Mouse (Mus musculus) frontal cortex, postnatal 25 days (tissue): ENCODE results near the gene Pou1f1.

Experiments
- DNase-seq, 2 experiments: peaks; one replicate each; pipeline ENCODE4 v3.0.0; 2022; ENCODE audit warnings: low spot score in 2 of 2

The Pou1f1 gene

GRCm38 (mm10) chr16:65520211-65520610 lies at the start of gene Pou1f1:
Gene Pou1f1, plus strand, starts transcription at chr16:65520511.
- no peak for DNase-seq

- no peak for DNase-seq
Observed at GRCm38 (mm10) chr16:65470650-65471049, 49.7 kb upstream of the Pou1f1 start.

GRCm38 (mm10) chr16:65472472-65473001 lies 47.8 kb upstream of the Pou1f1 start:
- DNase-seq = no peak

GRCm38 (mm10) chr16:65485726-65486125 lies 34.6 kb upstream of the Pou1f1 start:
- no peak for DNase-seq

- no peak for DNase-seq
Observed at GRCm38 (mm10) chr16:65496030-65496429, 24.3 kb upstream of the Pou1f1 start.

GRCm38 (mm10) chr16:65497049-65497448 lies 23.3 kb upstream of the Pou1f1 start:
- peak in 1 of 2 experiments; percentile 9 for DNase-seq

- no peak for DNase-seq
Observed at GRCm38 (mm10) chr16:65514223-65514622, 6.1 kb upstream of the Pou1f1 start.

GRCm38 (mm10) chr16:65526004-65526403 lies 5.7 kb downstream of the Pou1f1 start:
- no peak for DNase-seq

GRCm38 (mm10) chr16:65526695-65527094 lies 6.4 kb downstream of the Pou1f1 start:
- no peak for DNase-seq

GRCm38 (mm10) chr16:65529589-65529988 lies 9.3 kb downstream of the Pou1f1 start:
- no peak for DNase-seq

- DNase-seq = peak; percentile 43 to 53
Observed at GRCm38 (mm10) chr16:65531663-65532062, 11.4 kb downstream of the Pou1f1 start.

- peak; percentile 27 to 30 for DNase-seq
Observed at GRCm38 (mm10) chr16:65533315-65533999, 13.1 kb downstream of the Pou1f1 start.

GRCm38 (mm10) chr16:65543676-65544293 lies 23.5 kb downstream of the Pou1f1 start:
- no peak for DNase-seq

- DNase-seq = no peak
Observed at GRCm38 (mm10) chr16:65548960-65549359, 28.6 kb downstream of the Pou1f1 start.

GRCm38 (mm10) chr16:65550814-65551213 lies 30.5 kb downstream of the Pou1f1 start:
- no peak for DNase-seq

- no peak for DNase-seq
Observed at GRCm38 (mm10) chr16:65554267-65554666, 34.0 kb downstream of the Pou1f1 start.

- no peak for DNase-seq
Observed at GRCm38 (mm10) chr16:65557369-65557768, 37.1 kb downstream of the Pou1f1 start.

GRCm38 (mm10) chr16:65559591-65559990 lies 39.3 kb downstream of the Pou1f1 start:
- no peak for DNase-seq

GRCm38 (mm10) chr16:65560996-65561962 lies 41.0 kb downstream of the Pou1f1 start:
- DNase-seq = no peak

GRCm38 (mm10) chr16:65561963-65562863 lies 41.9 kb downstream of the Pou1f1 start, which contains the start of gene Chmp2b:
Gene Chmp2b, minus strand, starts transcription at chr16:65562726.
- DNase-seq = peak; percentile 74 to 76

- no peak for DNase-seq
Observed at GRCm38 (mm10) chr16:65562864-65563206, 42.5 kb downstream of the Pou1f1 start.
